Mouse (Mus musculus) mammary gland, adult 2 months (tissue): ENCODE results near the gene Olr1. TPM values are rescaled to one million over a fixed set of nuclear protein-coding genes. Genes with fewer than 3 reads are reported as not detected.

Experiments
- polyA plus RNA-seq: library from polyadenylated mRNA; depleted of rRNA; stranded (reverse); fragments of >200 nt; gene quantifications from 2 replicates; pipeline ENCODE4 v1.2.3, GENCODE M21; 2012; ENCODE audit warnings: low replicate concordance; rRNA removed

Gene Olr1
- polyA plus RNA-seq: 0.05 and 0.17 TPM in 2 replicates

DNA sequence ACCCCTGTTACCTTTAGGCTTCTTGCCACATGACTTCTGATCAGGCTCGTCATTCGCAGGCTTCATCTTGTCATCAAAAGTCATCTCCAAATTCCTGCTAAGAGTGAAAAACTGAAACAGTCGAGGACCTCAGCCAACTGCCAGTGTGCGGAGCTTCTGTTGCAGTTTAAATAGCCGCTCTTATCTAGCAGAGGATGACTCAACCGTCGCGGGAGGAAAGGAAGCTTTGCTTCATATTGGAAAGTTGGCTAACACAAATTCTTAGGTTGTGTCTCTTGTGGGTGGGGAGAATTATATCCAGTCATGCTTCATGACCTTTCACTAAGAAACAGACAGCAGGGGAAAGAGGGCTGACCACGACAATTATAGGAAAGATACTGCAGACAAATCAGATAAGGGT lies at the start of gene Olr1:
Gene Olr1 (minus strand): TSS at position 142 of the 400 bp plus-strand sequence.

DNA sequence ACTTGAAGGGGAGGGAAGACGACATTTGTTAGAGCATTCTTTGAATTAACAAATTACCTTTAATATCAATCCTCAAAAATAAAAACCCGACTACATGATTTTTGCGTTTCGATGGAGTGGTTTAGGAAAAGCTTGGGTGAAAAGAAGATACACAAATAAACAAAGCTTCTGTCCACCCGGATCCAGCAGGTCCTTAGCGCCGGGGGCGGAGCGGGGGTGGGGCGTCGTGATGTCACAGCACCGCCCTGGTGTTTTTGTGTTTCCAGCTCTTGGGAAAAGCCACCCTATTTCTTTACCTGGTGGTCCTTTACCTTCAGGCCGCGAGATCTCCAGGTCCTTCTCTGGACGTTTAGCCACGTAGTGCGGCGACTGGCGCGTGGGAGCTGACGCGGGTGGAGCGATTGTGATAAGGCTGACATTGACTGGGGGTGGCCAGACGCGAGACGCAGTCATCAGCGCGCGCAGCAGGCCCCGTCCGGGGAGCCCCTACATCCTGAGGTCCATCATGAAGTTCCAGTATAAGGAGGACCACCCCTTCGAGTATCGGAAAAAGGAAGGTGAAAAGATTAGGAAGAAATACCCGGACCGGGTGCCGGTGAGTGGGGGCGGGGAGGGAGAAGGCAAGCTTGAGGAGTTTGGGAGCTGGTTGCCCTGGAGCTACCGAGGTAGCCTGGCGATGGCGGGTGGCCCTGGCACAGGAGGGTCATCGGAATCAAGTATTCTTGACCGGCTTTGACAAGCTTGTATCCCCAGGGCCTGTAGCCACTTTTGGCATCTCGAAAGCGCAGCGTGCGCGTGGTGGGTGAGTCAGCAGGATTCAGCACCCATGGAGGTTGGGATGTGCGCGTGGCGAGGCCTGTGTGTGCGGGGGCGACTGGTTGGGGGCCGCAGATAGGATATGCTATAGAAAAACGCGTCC lies 26.2 kb upstream of the Olr1 start, which contains the start of gene Gabarapl1:
Gene Gabarapl1 (plus strand): TSS at position 219 of the 919 bp plus-strand sequence.

DNA sequence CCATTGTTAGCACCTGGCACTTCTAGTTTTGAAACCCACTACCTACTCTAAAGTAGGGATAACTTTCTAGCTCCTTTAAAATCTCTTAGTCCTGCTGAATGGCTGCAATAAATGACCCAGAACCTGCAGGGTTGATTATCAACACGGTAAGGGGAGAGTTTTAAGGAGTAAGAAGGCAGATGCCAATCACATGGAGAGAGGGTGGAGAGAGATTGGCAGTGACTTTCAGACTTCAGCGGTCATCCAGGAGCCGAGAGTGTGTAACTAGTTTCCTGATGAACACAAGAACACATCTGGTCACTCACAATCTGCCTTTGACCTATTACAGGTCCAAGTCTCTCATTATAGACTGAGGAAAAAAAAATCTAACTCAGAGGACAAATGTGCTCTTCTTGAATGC lies 5.4 kb upstream of the Olr1 start, which contains the start of gene Tmem52b:
Gene Tmem52b (plus strand): TSS at position 189 of the 400 bp plus-strand sequence.

DNA sequence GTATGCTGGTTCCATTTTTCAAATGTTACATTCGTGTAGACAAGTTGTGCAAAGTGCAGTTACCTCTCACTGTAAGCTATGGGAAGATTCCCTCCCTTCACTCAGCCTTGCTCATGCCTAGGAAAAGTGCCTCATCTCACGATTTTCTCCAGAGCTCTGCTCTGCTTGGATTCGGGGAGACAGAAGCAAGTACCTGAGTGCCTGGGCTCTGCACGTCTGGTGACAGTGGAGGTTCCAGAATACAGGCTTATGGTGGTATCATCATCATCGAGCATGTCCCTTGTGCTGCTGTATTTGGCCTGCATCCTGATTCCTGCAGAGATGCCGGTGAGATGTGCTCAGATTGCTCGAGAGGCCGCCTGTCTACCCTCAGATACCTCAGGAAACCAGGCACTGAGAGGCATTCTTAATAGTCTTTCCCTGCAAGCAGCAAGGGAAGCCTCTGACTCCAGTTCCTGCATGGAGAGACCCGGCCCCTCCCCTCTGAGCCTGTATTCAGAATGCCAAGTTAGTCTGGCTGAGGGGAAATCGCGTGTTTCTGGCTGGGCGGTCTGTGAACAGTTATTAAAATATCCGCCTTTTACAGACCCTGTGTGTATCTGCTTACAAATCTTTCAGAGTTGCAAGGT lies 55.4 kb downstream of the Olr1 start, which contains the start of gene Clec1a:
Gene Clec1a (minus strand): TSS at position 590 of the 629 bp plus-strand sequence.

Other genes with a start within 250 kb of the Olr1 start
- 3.3 and 5.4 TPM in 2 replicates for gene Cd69, start 231.7 kb downstream of the Olr1 start, polyA plus RNA-seq
- gene 4922502D21Rik, start 175.4 kb downstream of the Olr1 start, polyA plus RNA-seq: 0.11 TPM in 1 of 2 replicates, not detected in the other
- gene Clec12a, start 164.5 kb downstream of the Olr1 start, polyA plus RNA-seq: 2.3 and 6.0 TPM in 2 replicates
- 0.24 TPM in 1 of 2 replicates, not detected in the other for gene Clec12b, start 121.3 kb downstream of the Olr1 start, polyA plus RNA-seq
- 0.17 and 0.33 TPM in 2 replicates for gene Clec1b, start 109.9 kb downstream of the Olr1 start, polyA plus RNA-seq
- 2.1 and 3.8 TPM in 2 replicates for gene Clec9a, start 98.3 kb downstream of the Olr1 start, polyA plus RNA-seq
- gene Clec1a, start 55.2 kb downstream of the Olr1 start, polyA plus RNA-seq: 1.9 and 3.4 TPM in 2 replicates
- gene Tmem52b, start 5.4 kb upstream of the Olr1 start, polyA plus RNA-seq: not detected in 2 replicates
- 58.2 and 73.7 TPM in 2 replicates for gene Gabarapl1, start 26.0 kb upstream of the Olr1 start, polyA plus RNA-seq
- 0.37 and 0.92 TPM in 2 replicates for gene Klre1, start 70.7 kb upstream of the Olr1 start, polyA plus RNA-seq
- gene Klrd1, start 84.6 kb upstream of the Olr1 start, polyA plus RNA-seq: 0.81 and 2.4 TPM in 2 replicates
- gene Klrk1, start 116.7 kb upstream of the Olr1 start, polyA plus RNA-seq: 0.36 and 1.9 TPM in 2 replicates
- gene Klrc3, start 136.2 kb upstream of the Olr1 start, polyA plus RNA-seq: 0.30 and 0.95 TPM in 2 replicates
- gene Klrc2, start 153.5 kb upstream of the Olr1 start, polyA plus RNA-seq: 0.23 and 0.46 TPM in 2 replicates
- gene Klrc1, start 171.8 kb upstream of the Olr1 start, polyA plus RNA-seq: 0.70 and 1.2 TPM in 2 replicates
- 0.20 TPM in 1 of 2 replicates, not detected in the other for gene Klri1, start 210.0 kb upstream of the Olr1 start, polyA plus RNA-seq
- 0.13 TPM in 1 of 2 replicates, not detected in the other for gene Klri2, start 233.3 kb upstream of the Olr1 start, polyA plus RNA-seq